Mouse (Mus musculus) neural tube, embryonic 15.5 days (tissue): Measurements from ENCODE around the gene Ccdc63. TPM values are rescaled to one million over a fixed set of nuclear protein-coding genes. Genes with fewer than 3 reads are reported as not detected.
A peak's percentile ranks its signal among the peaks of the same experiment; 100 is the strongest.
"Not testable (repeated sequence)": the region's sequence is repeated elsewhere in the genome, so short reads cannot be mapped to it uniquely, and the experiment has no call there.

Experiments used
- ATAC-seq: fragments of 200-750 bp; cut with Nextera tagmentation; 2 replicates; pipeline ENCODE4 v1.8.0; 2017; ENCODE audit warnings: mild to moderate bottlenecking, moderate TSS enrichment, moderate library complexity; ENCODE audit not compliant: low FRiP score
- H3K27ac ChIP-seq: fragments of 300-500 bp; sonication (generic); replicated peaks from 2 replicates; pipeline ENCODE4 v1.5.1; 2015; ENCODE audit warnings: mild to moderate bottlenecking, inconsistent platforms
- H3K27me3 ChIP-seq: fragments of 300-500 bp; sonication (generic); replicated peaks from 2 replicates; pipeline ENCODE4 v1.6.1; 2015; ENCODE audit warnings: inconsistent platforms
- H3K36me3 ChIP-seq: fragments of 300-500 bp; sonication (generic); 2 replicates; pipeline ENCODE4 v1.6.1; 2015; ENCODE audit warnings: inconsistent platforms
- H3K4me1 ChIP-seq: fragments of 300-500 bp; sonication (generic); 2 replicates; pipeline ENCODE4 v1.6.1; 2015; ENCODE audit warnings: inconsistent platforms
- H3K4me2 ChIP-seq: fragments of 300-500 bp; sonication (generic); 2 replicates; pipeline ENCODE4 v1.6.1; 2015; ENCODE audit warnings: inconsistent platforms, mild to moderate bottlenecking, moderate library complexity
- H3K4me3 ChIP-seq: fragments of 300-500 bp; sonication (generic); replicated peaks from 2 replicates; pipeline ENCODE4 v1.5.1; 2015; ENCODE audit warnings: mild to moderate bottlenecking, inconsistent platforms
- H3K9ac ChIP-seq: fragments of 300-500 bp; sonication (generic); replicated peaks from 2 replicates; pipeline ENCODE4 v1.6.1; 2015; ENCODE audit warnings: mild to moderate bottlenecking, inconsistent platforms
- H3K9me3 ChIP-seq: fragments of 300-500 bp; sonication (generic); replicated peaks from 2 replicates; pipeline ENCODE4 v1.6.1; 2016; ENCODE audit warnings: inconsistent platforms
- WGBS: fragments of 180-500 bp; shearing (Covaris S2); methylation state at CpG from one replicate; pipeline ENCODE4 v1.1.7; 2015; ENCODE audit warnings: mixed read lengths; 5-methylcytosine and 5-hydroxymethylcytosine counted together
- polyA plus RNA-seq: library from polyadenylated mRNA; unstranded; fragments of >200 nt; fragmentation: Nextera tagmentation; extraction: Ambion mirVana; gene quantifications from 2 replicates; pipeline ENCODE4 v1.2.1, GENCODE M21; 2015

The Ccdc63 gene
- polyA plus RNA-seq, 1 experiment from 2014 or later = 0.44 TPM

DNA sequence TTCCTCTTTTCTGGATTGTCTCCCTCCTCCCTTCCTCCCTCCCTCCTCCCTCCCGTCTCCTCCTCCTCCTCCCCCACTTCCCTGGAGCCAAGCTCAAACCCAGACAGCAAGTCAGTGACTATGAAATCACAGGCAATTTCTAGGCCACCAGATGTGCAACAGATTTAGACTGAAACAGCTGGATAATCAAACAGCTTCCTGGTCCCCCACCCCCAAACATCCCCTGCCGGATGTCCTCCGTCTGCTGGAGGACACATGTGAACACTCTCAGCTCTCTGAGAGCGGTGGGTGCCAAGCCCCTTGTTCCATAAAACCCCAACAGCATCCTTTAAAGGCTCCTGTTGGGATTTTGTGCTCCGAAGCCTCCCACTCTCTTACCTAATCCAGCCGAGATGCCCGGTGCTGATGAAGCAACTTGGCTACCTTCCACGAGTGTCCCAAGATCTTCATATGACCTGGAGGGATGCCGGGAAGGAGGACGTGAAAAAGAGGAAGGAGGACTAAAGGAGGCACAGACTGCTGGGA lies 5.5 kb upstream of the Ccdc63 start:
- Histone ChIP-seq H3K36me3 (no peaks in the 10 kb centered on the region), H3K9ac (no peak overlapping the region), H3K27me3 (no peaks in the 10 kb centered on the region), H3K9me3 (no peaks in the 10 kb centered on the region), H3K4me1 (peaks cover 7% of the 10 kb centered on the region), H3K4me2 (no peak overlapping the region), H3K4me3 (no peak overlapping the region), H3K27ac (peak overlapping the region; percentile 61)
- ATAC-seq = no peak
- WGBS = 60% methylated on average over 10 of the region's 10 CpGs

- H3K4me3 ChIP-seq = no peak overlapping the region
- ATAC-seq = no peak
These were observed 4.9 kb upstream of the Ccdc63 start for GRCm38 (mm10) chr5:122145381-122146055.

DNA sequence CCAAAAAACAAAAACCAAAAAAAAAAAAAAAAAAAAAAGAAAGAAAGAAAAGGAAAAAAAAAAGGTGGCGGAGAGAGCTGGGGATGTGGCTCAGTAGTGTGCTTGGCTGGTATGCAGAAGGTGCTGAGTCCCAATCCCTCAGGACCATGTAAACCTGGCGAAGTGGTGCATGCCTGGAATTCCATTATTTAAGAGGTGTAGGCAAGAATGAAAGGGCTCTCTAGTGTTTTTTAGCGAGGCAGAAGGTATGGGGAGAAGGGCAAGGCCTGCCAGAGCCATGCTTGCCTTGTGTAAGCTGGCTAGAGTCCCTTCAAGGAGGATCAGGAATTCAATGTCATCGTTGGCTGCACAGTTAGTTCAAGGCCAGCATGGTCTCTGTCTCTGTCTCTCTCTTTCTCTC lies 4.2 kb upstream of the Ccdc63 start:
- H3K9me3 ChIP-seq = no peaks in the 10 kb centered on the region
- H3K36me3 ChIP-seq = no peaks in the 10 kb centered on the region
- no peak overlapping the region for H3K4me2 ChIP-seq
- H3K9ac ChIP-seq = no peak overlapping the region
- H3K4me1 ChIP-seq = peaks cover 7% of the 10 kb centered on the region
- H3K27me3 ChIP-seq = no peaks in the 10 kb centered on the region
- no peak overlapping the region for H3K27ac ChIP-seq
- no peak overlapping the region for H3K4me3 ChIP-seq
- ATAC-seq = no peak
- WGBS = 94% methylated on average over 4 of the region's 4 CpGs

More at GRCm38 (mm10) chr5:122145381-122146055, 4.9 kb upstream of the Ccdc63 start:
- Histone ChIP-seq H3K4me2 (peak overlapping the region; percentile 15), H3K36me3 (no peaks in the 10 kb centered on the region), H3K4me1 (peaks cover 7% of the 10 kb centered on the region), H3K27me3 (no peaks in the 10 kb centered on the region), H3K9ac (no peak overlapping the region), H3K27ac (peak overlapping the region; percentile 56), H3K9me3 (no peaks in the 10 kb centered on the region)
- WGBS = 68% methylated on average over 15 of the region's 15 CpGs

- H3K27me3 ChIP-seq = no peaks in the 10 kb centered on the region
- H3K4me3 ChIP-seq = no peak overlapping the region
- no peaks in the 10 kb centered on the region for H3K9me3 ChIP-seq
- 88% methylated on average over 15 of the region's 15 CpGs for WGBS
- H3K36me3 ChIP-seq = no peaks in the 10 kb centered on the region
- H3K9ac ChIP-seq = no peak overlapping the region
- H3K4me2 ChIP-seq = no peak overlapping the region
- no peak for ATAC-seq
- H3K27ac ChIP-seq = no peak overlapping the region
- peaks cover 7% of the 10 kb centered on the region for H3K4me1 ChIP-seq
These were observed 2.9 kb upstream of the Ccdc63 start for GRCm38 (mm10) chr5:122143543-122143942.

DNA sequence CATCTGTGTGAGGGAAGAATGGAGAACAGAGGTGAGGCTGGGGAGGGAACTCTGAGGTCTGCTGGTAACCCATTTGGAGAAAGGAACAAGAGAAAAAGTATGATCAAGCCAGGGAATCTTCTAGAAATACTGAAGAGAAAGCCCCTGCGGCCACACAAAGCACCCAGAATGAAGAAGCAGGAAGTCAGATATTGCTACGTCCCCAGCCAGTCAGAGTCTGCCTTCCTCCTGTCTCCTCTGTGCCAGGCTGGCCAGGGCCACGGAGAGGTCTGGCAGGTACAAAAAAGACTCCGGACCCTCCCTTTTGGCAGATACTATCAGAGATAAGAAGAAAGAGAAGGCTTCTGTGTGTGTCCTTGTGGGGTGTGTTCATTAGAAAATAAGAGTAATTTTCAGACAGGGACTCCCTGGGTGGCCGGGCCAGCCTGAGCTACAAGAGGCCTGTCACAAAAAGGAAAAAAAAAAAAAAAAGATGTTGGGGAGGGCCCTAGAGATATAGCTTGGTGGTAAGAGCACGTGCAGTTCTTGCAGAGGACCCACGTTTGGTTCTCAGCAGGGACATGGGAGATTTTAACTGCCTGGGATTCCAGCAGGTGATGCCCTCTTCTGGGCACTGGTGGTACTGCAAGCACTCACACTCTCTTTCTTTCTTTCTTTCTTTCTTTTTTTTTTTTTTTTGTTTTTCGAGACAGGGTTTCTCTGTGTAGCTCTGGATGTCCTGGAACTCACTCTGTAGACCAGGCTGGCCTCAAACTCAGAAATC lies 1.8 kb upstream of the Ccdc63 start:
- H3K27ac ChIP-seq = no peak overlapping the region
- no peaks in the 10 kb centered on the region for H3K27me3 ChIP-seq
- ATAC-seq = no peak
- WGBS = 59% methylated on average over 8 of the region's 8 CpGs
- H3K36me3 ChIP-seq = no peaks in the 10 kb centered on the region
- no peaks in the 10 kb centered on the region for H3K9me3 ChIP-seq
- peaks cover 7% of the 10 kb centered on the region for H3K4me1 ChIP-seq
- no peak overlapping the region for H3K4me3 ChIP-seq
- H3K9ac ChIP-seq = no peak overlapping the region
- H3K4me2 ChIP-seq = no peak overlapping the region

- 42% methylated on average over 2 of the region's 2 CpGs for WGBS
- H3K4me2 ChIP-seq, H3K9me3 ChIP-seq, H3K36me3 ChIP-seq, H3K27me3 ChIP-seq, H3K27ac ChIP-seq, H3K9ac ChIP-seq, ATAC-seq, H3K4me1 ChIP-seq, H3K4me3 ChIP-seq: not testable (repeated sequence)
These were observed 852 bp downstream of the Ccdc63 start for GRCm38 (mm10) chr5:122139771-122140170.

GRCm38 (mm10) chr5:122138856-122139255 lies 1.8 kb downstream of the Ccdc63 start:
- no peaks in the 10 kb centered on the region for H3K36me3 ChIP-seq
- no peaks in the 10 kb centered on the region for H3K4me1 ChIP-seq
- no peak overlapping the region for H3K4me3 ChIP-seq
- no peak for ATAC-seq
- H3K4me2 ChIP-seq = no peak overlapping the region
- H3K9ac ChIP-seq = no peak overlapping the region
- 88% methylated on average over 15 of the region's 15 CpGs for WGBS
- H3K27me3 ChIP-seq = no peaks in the 10 kb centered on the region
- H3K9me3 ChIP-seq = no peaks in the 10 kb centered on the region
- no peak overlapping the region for H3K27ac ChIP-seq

DNA sequence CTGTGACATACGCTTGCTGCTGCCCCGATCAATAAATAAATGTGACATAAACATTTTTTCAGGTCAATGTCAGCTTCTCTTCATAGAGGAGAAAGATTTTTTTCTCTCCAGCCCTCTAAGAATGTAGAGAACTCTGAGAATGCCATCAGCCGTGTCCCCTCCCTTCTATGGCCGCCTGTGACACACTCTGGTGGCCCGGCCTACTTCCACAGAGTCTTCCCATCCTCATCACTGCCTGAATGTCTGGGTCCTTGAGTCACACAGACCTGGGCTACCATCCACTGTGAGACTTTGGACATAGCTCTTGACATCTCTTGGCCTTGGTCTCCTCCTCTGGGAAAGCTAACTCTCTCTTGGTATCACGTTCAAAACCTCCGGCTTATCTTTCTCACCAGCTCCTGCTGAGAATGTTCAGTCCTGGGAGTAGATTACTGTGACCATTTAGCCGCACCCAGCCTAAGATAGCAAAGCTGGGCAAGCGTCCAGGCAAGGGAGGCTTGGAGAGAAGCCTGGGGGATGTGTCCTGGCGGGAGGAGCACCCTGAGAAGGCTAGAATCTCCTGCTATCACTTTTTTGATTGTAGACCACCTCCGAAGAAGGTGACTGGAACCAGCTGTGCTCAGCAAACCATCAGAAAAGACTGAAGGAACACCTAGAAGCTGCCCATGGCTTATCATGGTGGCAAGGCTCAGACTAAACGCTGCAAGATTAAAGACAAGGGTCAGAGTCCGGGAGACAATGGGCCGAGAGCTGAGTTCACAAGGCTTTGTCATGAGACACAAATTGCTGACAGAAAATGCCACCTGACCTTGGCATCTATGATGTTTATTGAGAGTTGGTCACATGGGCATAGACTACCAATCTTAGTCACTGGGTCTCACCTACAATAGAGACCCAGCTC lies 3.9 kb downstream of the Ccdc63 start:
- Histone ChIP-seq H3K4me2 (no peak overlapping the region), H3K36me3 (no peaks in the 10 kb centered on the region), H3K27me3 (no peaks in the 10 kb centered on the region), H3K4me1 (peaks cover 5% of the 10 kb centered on the region), H3K9ac (no peak overlapping the region), H3K27ac (no peak overlapping the region), H3K9me3 (no peaks in the 10 kb centered on the region), H3K4me3 (no peak overlapping the region)
- 89% methylated on average over 14 of the region's 14 CpGs for WGBS
- ATAC-seq = no peak

DNA sequence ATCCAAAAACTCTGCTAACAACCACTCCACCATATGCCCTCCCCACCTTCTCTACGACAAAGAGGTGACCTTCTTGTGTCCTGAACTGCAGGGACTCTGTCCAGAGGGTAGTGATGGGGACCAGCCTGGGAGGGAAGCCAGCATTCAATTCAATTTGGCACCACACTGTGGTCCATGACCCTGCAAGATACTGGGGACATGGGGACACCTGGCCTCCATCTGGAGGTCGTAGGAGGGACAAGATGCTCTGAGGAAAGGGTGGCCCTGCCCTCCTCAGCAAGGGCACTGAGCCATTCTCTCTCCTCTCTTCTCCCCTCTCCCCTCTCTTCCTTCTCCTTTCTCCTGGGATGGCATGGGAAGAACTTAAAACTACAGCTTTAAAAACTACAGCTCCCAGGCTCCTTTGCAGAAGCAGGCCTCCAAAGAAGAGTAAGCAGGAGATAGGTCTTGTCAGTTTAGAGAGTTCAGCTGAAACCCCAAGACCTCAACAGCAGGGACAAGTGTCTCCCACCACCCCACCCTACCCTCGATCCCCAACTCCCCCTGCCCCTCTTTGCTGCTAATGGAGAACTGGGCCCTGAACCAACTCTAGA lies 5.2 kb downstream of the Ccdc63 start:
- peaks cover 8% of the 10 kb centered on the region; the same call in 1 of the 2 replicates for H3K27me3 ChIP-seq
- no peak overlapping the region for H3K4me3 ChIP-seq
- H3K4me1 ChIP-seq = peaks cover 12% of the 10 kb centered on the region
- H3K4me2 ChIP-seq = no peak overlapping the region
- H3K27ac ChIP-seq = no peak overlapping the region
- WGBS = 80% methylated on average over 3 of the region's 3 CpGs
- H3K9me3 ChIP-seq = no peaks in the 10 kb centered on the region
- ATAC-seq = no peak
- H3K36me3 ChIP-seq = no peaks in the 10 kb centered on the region
- H3K9ac ChIP-seq = no peak overlapping the region

DNA sequence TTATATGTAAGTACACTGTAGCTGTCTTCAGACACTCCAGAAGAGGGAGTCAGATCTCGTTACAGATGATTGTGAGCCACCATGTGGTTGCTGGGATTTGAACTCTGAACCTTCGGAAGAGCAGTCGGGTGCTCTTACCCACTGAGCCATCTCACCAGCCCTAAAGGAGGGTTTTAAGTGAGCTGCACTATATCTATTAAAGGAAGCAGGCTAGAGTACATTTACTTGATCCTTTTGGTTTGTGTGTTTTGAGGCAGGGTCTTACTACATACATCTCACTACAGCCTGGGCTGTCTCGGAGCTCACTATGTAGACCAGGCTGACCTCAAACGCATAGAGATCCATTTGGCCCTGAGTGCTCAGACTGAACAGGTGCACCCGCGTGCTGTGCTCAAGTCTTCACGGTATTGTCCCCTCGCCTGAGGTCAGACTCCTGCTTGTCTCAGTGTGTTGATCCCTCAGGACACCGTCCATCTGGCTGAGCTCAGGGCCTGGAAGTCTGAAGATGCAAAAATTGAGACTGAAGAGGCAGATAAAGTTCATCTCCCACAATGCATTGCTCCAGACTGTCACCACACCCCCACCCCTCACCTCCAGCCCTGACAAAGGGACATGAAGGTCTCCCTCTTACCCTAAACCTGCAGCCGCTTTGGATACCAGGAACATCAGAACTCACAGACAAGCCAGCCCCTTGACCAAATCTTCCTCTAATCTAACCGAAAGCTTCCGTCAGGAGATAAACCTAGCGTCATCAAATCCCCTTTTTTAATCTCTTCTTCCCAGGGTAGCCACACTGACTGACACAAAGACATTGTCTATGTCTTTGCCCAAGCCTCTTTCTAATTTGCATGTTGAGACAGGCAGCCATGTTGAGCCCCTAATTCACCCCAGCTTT lies 6.0 kb downstream of the Ccdc63 start:
- no peak overlapping the region for H3K9ac ChIP-seq
- peaks cover 12% of the 10 kb centered on the region; the same call in 1 of the 2 replicates for H3K27me3 ChIP-seq
- no peak overlapping the region for H3K27ac ChIP-seq
- no peak overlapping the region for H3K4me2 ChIP-seq
- no peak for ATAC-seq
- no peaks in the 10 kb centered on the region for H3K9me3 ChIP-seq
- peaks cover 12% of the 10 kb centered on the region for H3K4me1 ChIP-seq
- no peak overlapping the region for H3K4me3 ChIP-seq
- H3K36me3 ChIP-seq = no peaks in the 10 kb centered on the region
- WGBS = 91% methylated on average over 14 of the region's 14 CpGs
